Mouse (Mus musculus): ENCODE results near the gene Prtn3.
"Not testable (repeated sequence)": the region's sequence is repeated elsewhere in the genome, so short reads cannot be mapped to it uniquely, and the experiment has no call there.

The Prtn3 gene

GRCm38 (mm10) chr10:79877174-79877573, 2.9 kb downstream of the Prtn3 start:
- no peak for DNase-seq (ENCODE audit: low spot score in 2 of 2)

- DNase-seq (ENCODE audit: low spot score in 2 of 2), result no peak
Measured at GRCm38 (mm10) chr10:79877757-79878156, 3.5 kb downstream of the Prtn3 start.

GRCm38 (mm10) chr10:79879527-79879926, 5.3 kb downstream of the Prtn3 start:
- no peak for DNase-seq (ENCODE audit: low spot score in 2 of 2)

GRCm38 (mm10) chr10:79880721-79881120, 6.4 kb downstream of the Prtn3 start:
- DNase-seq (ENCODE audit: low spot score in 2 of 2), result no peak

- DNase-seq (ENCODE audit: low spot score in 2 of 2), result no peak
Measured at GRCm38 (mm10) chr10:79881981-79882380, 7.7 kb downstream of the Prtn3 start.

- DNase-seq (ENCODE audit: low spot score in 2 of 2), result peak; percentile 50 to 70
Measured at GRCm38 (mm10) chr10:79883297-79884084, 9.2 kb downstream of the Prtn3 start.

- no peak for DNase-seq (ENCODE audit: low spot score in 2 of 2)
Measured at GRCm38 (mm10) chr10:79884446-79884845, 10.2 kb downstream of the Prtn3 start.

GRCm38 (mm10) chr10:79884938-79885337, 10.7 kb downstream of the Prtn3 start:
- DNase-seq (ENCODE audit: low spot score in 2 of 2), result not testable (repeated sequence)

GRCm38 (mm10) chr10:79886054-79886453, 11.8 kb downstream of the Prtn3 start, which contains the start of gene Elane:
Elane (plus strand) TSS chr10:79886247.
- no peak for DNase-seq (ENCODE audit: low spot score in 2 of 2)

- DNase-seq (ENCODE audit: low spot score in 2 of 2), result no peak
Measured at GRCm38 (mm10) chr10:79886611-79887010, 12.3 kb downstream of the Prtn3 start.

GRCm38 (mm10) chr10:79889386-79889785, 15.1 kb downstream of the Prtn3 start:
- DNase-seq (ENCODE audit: low spot score in 2 of 2), result no peak

- DNase-seq (ENCODE audit: low spot score in 2 of 2), result no peak
Measured at GRCm38 (mm10) chr10:79890670-79891069, 16.4 kb downstream of the Prtn3 start, which contains the start of gene Cfd. Cfd (plus strand) TSS chr10:79890853.

GRCm38 (mm10) chr10:79892451-79893118, 18.3 kb downstream of the Prtn3 start:
- DNase-seq (ENCODE audit: low spot score in 2 of 2), result peak; percentile 67 to 82

GRCm38 (mm10) chr10:79896306-79896705, 22.0 kb downstream of the Prtn3 start:
- DNase-seq (ENCODE audit: low spot score in 2 of 2), result no peak

GRCm38 (mm10) chr10:79896814-79897213, 22.5 kb downstream of the Prtn3 start:
- no peak for DNase-seq (ENCODE audit: low spot score in 2 of 2)

- no peak for DNase-seq (ENCODE audit: low spot score in 2 of 2)
Measured at GRCm38 (mm10) chr10:79897316-79898245, 23.3 kb downstream of the Prtn3 start.

GRCm38 (mm10) chr10:79900951-79901410, 26.7 kb downstream of the Prtn3 start:
- no peak for DNase-seq (ENCODE audit: low spot score in 2 of 2)

- no peak for DNase-seq (ENCODE audit: low spot score in 2 of 2)
Measured at GRCm38 (mm10) chr10:79906712-79907111, 32.4 kb downstream of the Prtn3 start.

- no peak for DNase-seq (ENCODE audit: low spot score in 2 of 2)
Measured at GRCm38 (mm10) chr10:79907415-79907814, 33.1 kb downstream of the Prtn3 start.

GRCm38 (mm10) chr10:79908167-79909091, 34.2 kb downstream of the Prtn3 start, which contains the start of gene Med16:
Med16 (minus strand) TSS chr10:79908923.
- peak; percentile 88 to 93 for DNase-seq (ENCODE audit: low spot score in 2 of 2)
